Mouse (Mus musculus): ENCODE measurements around the gene Trim28. TPM values are rescaled to one million over a fixed set of nuclear protein-coding genes. Genes with fewer than 3 reads are reported as not detected.

Gene Trim28
- polyA plus RNA-seq, 1 experiment from 2014 or later: 87.2 TPM

DNA sequence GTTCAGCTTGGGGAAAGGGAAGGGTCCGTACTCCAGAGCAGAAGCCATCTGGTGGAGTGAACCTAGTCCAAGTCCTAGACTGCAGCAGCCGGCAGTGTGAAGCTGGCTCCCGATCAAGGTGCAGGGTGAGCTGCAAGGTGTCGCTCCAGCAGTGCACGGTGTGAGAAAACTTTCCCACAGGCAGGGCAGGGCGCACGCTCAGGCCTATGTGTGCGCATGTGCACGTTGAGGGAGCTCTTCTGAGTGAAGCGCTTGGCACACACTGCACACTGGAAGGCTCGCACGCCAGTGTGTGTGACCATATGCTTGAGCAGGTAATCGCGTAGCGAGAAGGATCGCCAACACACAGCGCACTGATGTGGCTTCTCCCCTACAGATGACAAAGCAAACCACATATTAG lies 7.1 kb downstream of the Trim28 start:
- TF ChIP-seq EP300 (IDR thresholded peaks at IDR 0.05) (no peak), CTCF (IDR thresholded peaks at IDR 0.05) (no peak)

DNA sequence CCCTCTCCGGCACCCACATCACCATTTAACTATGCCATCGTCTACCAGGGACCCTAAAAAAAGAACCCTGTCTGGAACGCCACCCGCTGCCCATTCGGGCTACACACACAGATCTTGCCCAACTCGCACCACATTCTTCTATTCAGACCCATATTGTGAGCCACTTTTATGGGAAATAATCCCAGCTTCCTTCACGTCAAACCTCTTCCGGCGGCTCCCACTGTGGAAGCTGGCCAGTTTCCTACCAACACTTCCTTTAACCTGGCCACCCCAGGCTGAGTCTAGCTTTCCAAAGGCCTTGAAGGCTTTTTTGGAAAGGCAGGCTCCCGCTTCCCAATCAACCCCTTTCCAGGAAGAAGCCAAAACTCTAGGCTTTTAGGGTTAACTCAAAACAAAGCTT lies 7.6 kb downstream of the Trim28 start:
- DNase-seq (ENCODE audit: low spot score): no peak
- no peak overlapping the region for H3K27ac ChIP-seq (ENCODE audit: low read length)
- peaks cover 7% of the 10 kb centered on the region; the same call in 1 of the 2 replicates for H3K4me1 ChIP-seq (ENCODE audit: insufficient read depth, low read depth, low read length)
- no peak overlapping the region for H3K9ac ChIP-seq (replicated peaks; ENCODE audit: low read depth)
- no peaks in the 10 kb centered on the region for H3K9me3 ChIP-seq (ENCODE audit: low read length)
- 83% methylated on average over 10 of the region's 10 CpGs for WGBS
- ATAC-seq: no peak
- TF ChIP-seq CTCF (IDR thresholded peaks at IDR 0.05): no peak
- TF ChIP-seq EP300 (IDR thresholded peaks at IDR 0.05): no peak
- H3K4me2 ChIP-seq (replicated peaks; ENCODE audit: low read depth, low read length): no peak overlapping the region
- no peaks in the 10 kb centered on the region for H3K36me3 ChIP-seq (ENCODE audit: insufficient read depth, low read length)
- H3K4me3 ChIP-seq (ENCODE audit: low read depth, low read length): no peak overlapping the region
- H3K27me3 ChIP-seq (replicated peaks; ENCODE audit: insufficient read depth, low read length): no peaks in the 10 kb centered on the region

More for the DNA sequence above, 7.1 kb downstream of the Trim28 start:
- H3K9ac ChIP-seq (replicated peaks; ENCODE audit: low read depth): no peak overlapping the region
- no peak overlapping the region for H3K27ac ChIP-seq (ENCODE audit: low read length)
- H3K9me3 ChIP-seq (ENCODE audit: low read length): no peaks in the 10 kb centered on the region
- WGBS: 88% methylated on average over 17 of the region's 17 CpGs
- H3K4me3 ChIP-seq (ENCODE audit: low read depth, low read length): no peak overlapping the region
- no peaks in the 10 kb centered on the region for H3K36me3 ChIP-seq (ENCODE audit: insufficient read depth, low read length)
- H3K27me3 ChIP-seq (replicated peaks; ENCODE audit: insufficient read depth, low read length): no peaks in the 10 kb centered on the region
- no peak overlapping the region for H3K4me2 ChIP-seq (replicated peaks; ENCODE audit: low read depth, low read length)
- DNase-seq (ENCODE audit: low spot score) (no peak), ATAC-seq (no peak)
- H3K4me1 ChIP-seq (ENCODE audit: insufficient read depth, low read depth, low read length): peaks cover 7% of the 10 kb centered on the region; the same call in 1 of the 2 replicates

DNA sequence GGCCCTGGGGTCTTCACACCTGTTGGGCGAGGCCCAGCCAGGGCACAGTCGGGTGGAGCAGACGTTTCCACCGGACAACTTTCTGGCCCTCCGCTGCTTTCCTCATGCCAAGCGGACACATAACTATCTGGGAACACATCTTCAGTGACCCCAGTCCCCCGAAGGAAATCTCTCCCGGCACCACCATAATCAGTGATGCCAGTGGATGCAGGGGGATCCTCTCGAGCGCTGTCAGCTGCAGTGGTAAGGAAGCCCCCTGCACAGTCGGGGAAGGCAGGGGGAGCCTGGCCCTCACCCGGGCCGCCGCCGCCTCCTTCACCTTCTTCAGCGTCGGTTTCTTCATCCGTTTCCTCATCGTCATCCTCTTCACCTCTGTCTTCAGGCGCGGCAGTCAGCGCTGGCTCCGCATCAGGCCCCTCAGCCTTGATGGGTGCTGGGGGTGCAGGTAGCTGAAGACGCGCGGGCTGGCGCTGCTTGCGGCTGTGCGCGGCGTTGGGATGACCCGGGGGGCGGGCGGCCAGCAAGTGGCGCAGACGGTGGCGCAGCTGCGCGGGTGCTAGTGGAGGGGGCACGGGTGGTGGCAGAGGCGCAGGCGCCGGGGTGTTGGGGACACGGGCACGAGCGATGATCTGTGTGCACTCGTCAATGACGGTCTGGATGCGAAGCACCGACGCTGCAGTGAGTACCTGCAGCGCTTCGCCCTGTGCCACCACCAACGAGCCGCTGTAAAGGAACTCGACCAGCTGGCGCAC lies 8.6 kb downstream of the Trim28 start:
- ATAC-seq: no peak
- Histone ChIP-seq H3K9ac (replicated peaks; ENCODE audit: low read depth) (no peak overlapping the region), H3K4me1 (ENCODE audit: insufficient read depth, low read depth, low read length) (peaks cover 7% of the 10 kb centered on the region; the same call in 1 of the 2 replicates), H3K36me3 (ENCODE audit: insufficient read depth, low read length) (no peaks in the 10 kb centered on the region), H3K4me3 (ENCODE audit: low read depth, low read length) (no peak overlapping the region), H3K27me3 (replicated peaks; ENCODE audit: insufficient read depth, low read length) (no peaks in the 10 kb centered on the region), H3K27ac (ENCODE audit: low read length) (no peak overlapping the region), H3K4me2 (replicated peaks; ENCODE audit: low read depth, low read length) (no peak overlapping the region), H3K9me3 (ENCODE audit: low read length) (no peaks in the 10 kb centered on the region)
- no peak for DNase-seq (ENCODE audit: low spot score)
- TF ChIP-seq CTCF (IDR thresholded peaks at IDR 0.05) (no peak), EP300 (IDR thresholded peaks at IDR 0.05) (no peak)
- WGBS: 57% methylated on average over 55 of the region's 57 CpGs

DNA sequence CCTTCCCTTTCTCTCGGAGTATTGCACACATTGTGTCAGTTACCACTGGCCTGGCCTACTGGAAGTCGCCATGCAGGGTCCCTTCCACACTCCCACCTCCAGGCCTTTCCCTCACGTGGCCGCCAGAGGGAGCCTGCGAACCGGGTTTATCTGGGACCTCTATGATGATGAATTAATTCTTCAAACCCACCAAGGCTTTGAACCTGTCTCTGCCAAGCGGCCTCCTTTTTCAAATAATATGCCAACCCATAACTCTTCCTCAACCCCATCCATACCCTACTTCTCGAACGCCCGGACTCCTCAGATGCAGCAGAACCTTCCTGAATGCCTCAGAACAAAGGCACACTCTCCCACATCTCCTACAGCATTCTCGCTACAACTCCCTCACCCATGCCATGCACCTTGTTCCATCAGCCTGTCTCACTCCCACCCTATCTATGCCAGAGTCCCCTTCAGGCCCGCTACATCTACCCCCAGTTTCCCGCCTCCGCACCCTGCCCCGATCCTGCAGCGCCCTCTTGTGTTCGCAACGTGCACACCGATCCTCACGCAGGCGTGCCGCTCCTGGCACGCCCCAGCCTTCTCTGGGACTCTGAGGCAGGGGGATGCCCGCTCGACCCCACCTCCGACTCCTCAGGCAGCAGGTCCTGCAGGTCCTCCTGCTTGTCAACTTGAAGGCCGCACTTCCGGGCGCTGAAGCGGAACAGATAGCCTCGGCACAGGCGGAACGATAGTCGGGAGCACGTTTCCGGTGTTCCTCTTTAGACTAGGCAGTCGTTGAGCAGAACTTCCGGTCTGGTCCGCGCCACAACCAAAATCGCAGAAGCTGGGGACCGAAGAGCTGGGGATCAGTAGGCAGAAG lies 10.5 kb downstream of the Trim28 start:
- Histone ChIP-seq H3K4me1 (ENCODE audit: insufficient read depth, low read depth, low read length) (peaks cover 7% of the 10 kb centered on the region; the same call in 1 of the 2 replicates), H3K9ac (replicated peaks; ENCODE audit: low read depth) (peak overlapping the region; percentile 75), H3K4me3 (ENCODE audit: low read depth, low read length) (peak overlapping the region; percentile 70), H3K27ac (ENCODE audit: low read length) (peak overlapping the region; percentile 89), H3K4me2 (replicated peaks; ENCODE audit: low read depth, low read length) (peak overlapping the region; percentile 82), H3K27me3 (replicated peaks; ENCODE audit: insufficient read depth, low read length) (no peaks in the 10 kb centered on the region), H3K36me3 (ENCODE audit: insufficient read depth, low read length) (no peaks in the 10 kb centered on the region), H3K9me3 (ENCODE audit: low read length) (no peaks in the 10 kb centered on the region)
- TF ChIP-seq CTCF (IDR thresholded peaks at IDR 0.05): peak; percentile 89
- TF ChIP-seq EP300 (IDR thresholded peaks at IDR 0.05): no peak; the same call in none of the 2 replicates
- 1% methylated on average over 42 of the region's 42 CpGs for WGBS
- DNase-seq (ENCODE audit: low spot score) (peak; percentile 95), ATAC-seq (peak; percentile 92)

DNA sequence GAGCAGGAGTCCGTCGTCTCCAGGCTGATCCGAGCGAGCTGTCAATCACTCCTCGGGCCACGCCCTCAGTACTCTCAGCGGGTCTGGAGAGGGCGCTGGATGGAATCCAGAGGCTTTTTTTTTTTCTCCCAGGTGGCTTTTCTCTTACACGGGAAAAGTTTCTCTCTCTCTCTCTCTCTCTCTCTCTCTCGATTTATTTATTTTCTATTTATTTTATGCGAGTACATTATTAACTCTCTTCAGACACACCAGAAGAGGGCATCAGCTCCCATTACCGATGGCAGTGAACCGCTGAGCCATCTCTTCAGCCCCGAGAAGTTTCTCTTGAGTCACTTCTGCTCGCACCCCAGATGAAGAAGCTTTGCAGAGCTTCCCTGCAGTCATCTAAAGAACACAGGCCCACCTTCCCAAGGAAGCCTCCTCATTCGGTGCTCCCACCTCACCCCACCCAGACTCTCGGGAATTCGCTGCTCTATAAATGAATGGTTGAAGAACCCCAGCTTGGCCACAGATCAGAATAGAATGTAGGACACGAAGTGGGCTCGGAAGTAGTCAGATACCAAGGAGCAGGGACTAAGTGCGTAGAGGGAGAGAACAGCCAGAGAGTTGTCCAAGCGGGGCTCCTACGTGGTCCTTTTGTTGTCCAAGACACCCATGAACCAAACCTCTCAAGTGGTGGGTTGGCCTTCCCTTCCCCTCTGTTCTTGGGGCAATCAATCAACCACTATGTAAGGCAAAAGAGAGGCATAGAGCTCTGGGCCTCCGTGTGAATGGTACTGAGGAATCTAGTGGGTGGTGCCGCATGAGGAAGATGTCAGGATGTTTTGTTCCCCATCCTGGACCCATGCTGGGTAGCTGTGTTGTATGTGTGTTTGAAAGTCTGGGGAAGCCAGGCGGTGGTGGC lies 11.3 kb downstream of the Trim28 start, which contains the start of gene Zbtb45:
Gene Zbtb45, minus strand, starts transcription at position 30 of the 904 bp plus-strand sequence.
- peak within 1 kb of the TSS; percentile 70 for H3K4me3 ChIP-seq (ENCODE audit: low read depth, low read length)
- H3K27me3 ChIP-seq (replicated peaks; ENCODE audit: insufficient read depth, low read length): no peaks in the 10 kb centered on the region
- H3K4me2 ChIP-seq (replicated peaks; ENCODE audit: low read depth, low read length): peak within 1 kb of the TSS; percentile 82
- 12% methylated on average over 26 of the region's 26 CpGs for WGBS
- H3K36me3 ChIP-seq (ENCODE audit: insufficient read depth, low read length): no peaks in the 10 kb centered on the region
- TF ChIP-seq CTCF (IDR thresholded peaks at IDR 0.05) (no peak), EP300 (IDR thresholded peaks at IDR 0.05) (no peak)
- ATAC-seq (no peak), DNase-seq (ENCODE audit: low spot score) (no peak)
- peak within 1 kb of the TSS; percentile 89 for H3K27ac ChIP-seq (ENCODE audit: low read length)
- peak within 1 kb of the TSS; percentile 75 for H3K9ac ChIP-seq (replicated peaks; ENCODE audit: low read depth)
- no peaks in the 10 kb centered on the region for H3K9me3 ChIP-seq (ENCODE audit: low read length)
- H3K4me1 ChIP-seq (ENCODE audit: insufficient read depth, low read depth, low read length): peaks cover 7% of the 10 kb centered on the region; the same call in 1 of the 2 replicates

All from lung, postnatal 0 days (tissue).